Mouse (Mus musculus) frontal cortex, adult 2 months (tissue): Measurements from ENCODE around the gene Tjp1. TPM values are rescaled to one million over a fixed set of nuclear protein-coding genes. Genes with fewer than 3 reads are reported as not detected.
A peak's percentile ranks its signal among the peaks of the same experiment; 100 is the strongest.

ENCODE experiments used
- DNase-seq, 2 experiments: peaks; one replicate each; pipeline ENCODE4 v3.0.0; 2022; ENCODE audit warnings: low spot score in 1 of 2; ENCODE audit errors: extremely low spot score in 1 of 2
- polyA plus RNA-seq: library from polyadenylated mRNA; depleted of rRNA; stranded (reverse); fragments of >200 nt; gene quantifications from 2 replicates; pipeline ENCODE4 v1.2.3, GENCODE M21; 2012

Tjp1 gene
- polyA plus RNA-seq, 1 experiment, result 59.8 TPM

DNA sequence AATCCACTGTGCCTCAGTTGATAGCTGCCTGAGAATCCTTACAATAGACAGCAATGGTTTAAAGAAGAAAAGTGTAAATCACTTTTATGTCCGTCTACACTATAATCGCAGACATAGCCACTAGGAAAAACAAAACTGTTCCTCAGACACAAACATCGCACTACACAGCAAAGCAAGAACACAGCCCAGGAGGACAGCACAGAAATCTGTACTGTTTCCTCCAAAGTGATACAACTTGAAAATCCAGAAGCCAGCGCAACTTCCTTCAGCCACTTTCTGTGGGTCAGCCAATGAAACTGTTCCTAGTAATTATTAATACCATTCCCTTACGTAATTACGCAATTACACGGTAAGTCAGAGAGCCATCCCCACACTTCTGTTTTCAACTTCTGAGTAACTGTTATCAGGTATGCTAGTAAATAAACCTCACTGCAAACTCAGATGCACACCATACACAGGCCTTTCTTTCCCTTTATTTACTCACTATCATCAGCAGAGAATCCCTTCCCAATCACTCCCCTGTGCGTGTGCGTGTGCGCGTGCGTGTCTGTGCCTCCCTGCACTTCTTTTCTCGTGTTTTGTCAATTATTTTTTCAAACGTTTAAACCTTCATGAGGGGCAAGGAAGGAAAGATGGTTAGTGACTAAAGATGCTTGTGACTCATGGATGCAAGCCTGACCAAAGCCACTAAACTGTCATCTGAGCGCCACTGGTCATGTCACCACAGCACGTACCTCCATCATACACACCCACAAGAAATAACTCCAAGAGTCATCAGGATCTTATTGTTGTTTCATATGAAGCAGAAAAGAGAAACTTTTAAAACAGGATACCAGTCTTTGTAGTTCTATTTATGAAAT is 160.0 kb downstream of the Tjp1 start:
- no peak for DNase-seq

DNA sequence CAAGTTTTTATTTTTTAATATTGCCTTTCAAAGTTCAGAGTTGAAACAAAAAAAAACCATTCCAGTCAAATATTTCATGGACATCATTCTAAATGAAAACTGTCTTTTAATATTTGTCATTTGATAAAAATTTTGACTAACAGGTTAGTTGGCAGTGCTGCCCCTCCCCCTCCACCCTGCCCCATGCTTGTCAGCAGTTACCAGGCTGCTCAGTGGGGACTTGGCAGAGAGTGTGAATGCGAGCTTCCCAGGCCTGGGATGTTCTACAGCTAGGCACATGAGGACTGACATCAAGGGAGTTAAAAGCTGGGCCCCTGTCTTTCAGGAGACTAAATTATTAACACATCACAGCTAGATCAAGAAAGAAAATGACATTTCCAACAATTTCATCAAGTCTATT is 161.4 kb downstream of the Tjp1 start:
- DNase-seq, result no peak

DNA sequence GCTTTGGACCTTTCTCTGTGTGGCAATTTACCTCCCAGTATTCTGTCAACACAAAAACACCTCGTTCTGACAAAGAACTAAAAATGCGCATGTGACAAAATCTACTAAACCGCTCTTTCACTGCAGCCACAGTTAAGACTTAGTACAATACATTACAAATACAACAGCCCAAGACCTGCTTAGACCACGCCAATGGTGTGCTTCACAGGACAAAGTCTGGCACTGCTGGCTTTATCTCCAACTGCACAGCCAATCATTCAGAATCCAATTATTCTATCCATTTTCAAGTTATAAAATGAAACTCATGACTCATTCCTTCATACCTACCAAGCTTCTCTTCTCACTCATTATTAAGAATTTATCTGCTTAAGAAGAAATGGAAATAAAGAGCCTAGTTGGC is 162.0 kb downstream of the Tjp1 start:
- no peak for DNase-seq

DNA sequence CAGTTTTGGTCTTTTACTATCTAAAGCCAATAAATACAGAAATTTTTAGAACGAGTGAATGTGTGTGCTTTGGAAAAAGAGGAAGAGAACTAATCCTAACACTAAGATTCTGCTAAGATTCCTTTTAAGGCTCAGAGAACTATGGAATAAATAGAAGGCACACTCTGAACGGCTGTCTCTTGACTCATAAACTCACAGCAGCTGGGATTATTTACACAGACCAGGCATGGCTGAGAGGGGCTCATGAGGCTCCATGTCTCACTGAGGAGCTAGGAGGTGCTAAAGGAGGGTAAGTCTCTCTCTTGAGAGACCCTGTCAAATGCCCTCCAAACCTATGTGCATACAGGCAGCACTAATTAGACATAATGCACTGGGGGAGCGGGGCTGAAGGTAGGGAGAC is 167.3 kb downstream of the Tjp1 start:
- peak in 1 of 2 experiments; percentile 38 for DNase-seq

DNA sequence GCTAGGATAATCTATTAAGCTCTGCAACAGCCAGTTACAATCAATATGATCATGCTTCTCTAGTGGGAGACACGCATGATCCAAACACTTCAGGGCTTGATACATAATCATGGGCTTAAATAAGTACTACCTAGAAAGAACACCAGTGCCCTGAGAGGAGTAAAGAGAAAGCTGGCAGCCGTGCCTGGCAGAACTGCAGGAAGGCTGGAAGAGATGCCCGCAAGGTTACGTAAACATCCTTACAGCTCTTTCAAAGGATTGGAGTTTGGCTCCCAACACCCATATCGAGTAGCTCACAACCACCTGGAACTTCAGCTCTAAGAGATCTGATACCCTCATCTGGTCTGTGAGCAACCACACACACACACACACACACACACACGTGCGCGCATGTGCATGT is 167.8 kb downstream of the Tjp1 start:
- DNase-seq, result peak in 1 of 2 experiments; percentile 21

DNA sequence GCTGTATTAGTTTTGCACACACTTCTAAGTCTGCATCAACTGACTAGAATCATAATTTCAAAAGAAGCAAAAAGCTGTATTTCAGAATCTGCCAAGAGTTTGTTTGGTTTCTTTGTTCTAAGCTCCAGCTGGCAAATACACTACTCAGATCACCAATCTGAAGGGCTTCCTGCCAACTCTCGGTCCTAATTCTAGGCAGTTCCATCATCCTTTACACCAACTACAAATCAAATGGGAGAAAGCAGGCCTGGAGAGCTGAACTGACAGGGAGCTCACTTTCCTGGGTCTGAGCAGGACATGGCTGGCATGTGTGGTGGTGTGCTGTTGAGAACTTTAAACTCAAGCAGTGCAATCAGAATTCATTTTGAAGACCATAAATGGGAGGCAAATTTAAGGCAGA is 170.0 kb downstream of the Tjp1 start:
- peak; percentile 44 to 82 for DNase-seq

DNA sequence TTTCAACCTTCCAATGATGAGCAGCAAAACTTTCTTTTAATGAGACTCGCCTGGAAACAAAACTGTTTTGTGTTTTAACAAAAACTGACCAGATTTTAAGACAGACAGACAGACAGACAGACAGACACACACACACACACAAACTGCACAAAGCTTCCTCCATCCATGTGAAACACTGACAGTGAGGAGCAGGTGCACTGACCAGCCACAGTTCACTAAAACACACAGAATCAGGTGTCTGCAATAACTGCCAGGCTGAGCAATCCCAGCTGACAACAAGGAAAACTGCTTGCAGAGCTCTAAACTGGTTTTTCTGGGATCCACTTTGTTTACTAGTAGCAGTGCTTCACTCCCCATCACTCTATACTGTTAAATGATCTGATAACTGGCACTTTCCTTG is 171.4 kb downstream of the Tjp1 start:
- DNase-seq, result no peak

DNA sequence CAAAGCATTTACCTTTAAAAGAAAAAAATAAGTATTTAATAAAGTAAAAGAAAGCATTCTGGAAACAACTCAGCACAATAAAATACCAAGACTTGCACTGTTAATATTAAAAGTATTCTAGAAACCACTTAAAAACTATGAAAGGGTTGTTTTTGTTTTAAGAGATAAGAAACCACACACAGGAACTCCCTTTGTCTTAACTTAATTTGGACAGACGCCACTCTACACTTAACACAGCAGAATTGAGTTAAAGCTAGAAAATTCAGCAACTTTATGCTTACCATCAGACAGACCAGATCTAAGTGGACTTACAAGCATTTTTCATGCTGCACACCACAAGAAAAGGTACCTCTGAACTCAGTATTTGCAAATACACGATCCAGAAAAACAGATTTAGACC is 172.7 kb downstream of the Tjp1 start:
- DNase-seq, result no peak

DNA sequence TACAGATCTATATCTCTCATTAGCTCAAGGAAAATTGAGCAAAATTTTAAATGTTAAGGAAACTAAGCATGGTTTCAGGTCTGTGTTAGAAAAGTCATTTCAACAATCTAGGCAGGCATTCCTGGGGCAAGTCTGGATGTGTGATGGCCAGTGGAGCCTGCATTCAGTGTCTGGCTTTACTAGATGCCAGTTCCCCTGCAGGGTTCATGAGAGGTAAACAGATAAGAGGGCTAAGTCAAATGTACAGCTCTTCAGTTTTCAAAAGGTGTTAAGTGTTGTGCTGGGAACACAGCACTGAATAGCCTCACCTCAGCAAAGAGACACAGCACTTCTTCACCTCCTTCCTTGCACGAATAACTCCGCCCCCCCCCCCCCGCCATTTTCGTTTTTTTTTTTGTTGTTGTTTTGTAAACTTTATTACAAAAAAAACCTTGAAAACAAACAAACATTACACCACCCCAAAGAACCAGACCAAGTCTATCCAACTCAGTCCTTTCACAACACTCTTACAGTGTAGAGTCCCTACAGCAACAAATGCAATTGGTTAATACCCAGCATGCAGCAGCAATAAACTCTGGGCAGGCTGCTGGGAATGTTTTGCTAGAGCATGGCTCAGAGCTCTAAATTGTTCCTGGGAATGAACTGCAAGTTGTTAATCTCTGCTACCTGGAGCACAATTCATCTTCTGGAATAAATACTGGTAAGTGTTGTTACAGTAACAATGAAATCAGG is 177.1 kb downstream of the Tjp1 start:
- DNase-seq, result no peak

DNA sequence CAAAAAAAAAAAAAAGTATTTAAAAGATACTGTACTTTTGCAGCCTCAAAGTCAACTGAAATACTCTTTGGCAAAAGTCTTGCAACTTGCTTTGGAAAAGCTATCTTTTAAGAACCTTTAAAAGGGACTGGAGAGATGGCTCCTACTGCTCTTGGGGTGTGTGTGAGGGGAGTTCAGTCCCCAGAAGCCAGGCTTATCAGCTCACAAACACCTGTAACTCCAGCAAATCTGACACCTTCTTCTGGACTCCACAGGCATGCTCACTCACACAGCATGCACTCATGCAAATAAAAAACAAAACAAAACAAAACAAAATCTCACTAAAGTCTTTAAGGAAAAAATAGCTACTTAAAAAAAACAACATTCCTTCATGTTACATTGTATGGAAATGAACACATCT is 179.0 kb downstream of the Tjp1 start:
- DNase-seq, result no peak

DNA sequence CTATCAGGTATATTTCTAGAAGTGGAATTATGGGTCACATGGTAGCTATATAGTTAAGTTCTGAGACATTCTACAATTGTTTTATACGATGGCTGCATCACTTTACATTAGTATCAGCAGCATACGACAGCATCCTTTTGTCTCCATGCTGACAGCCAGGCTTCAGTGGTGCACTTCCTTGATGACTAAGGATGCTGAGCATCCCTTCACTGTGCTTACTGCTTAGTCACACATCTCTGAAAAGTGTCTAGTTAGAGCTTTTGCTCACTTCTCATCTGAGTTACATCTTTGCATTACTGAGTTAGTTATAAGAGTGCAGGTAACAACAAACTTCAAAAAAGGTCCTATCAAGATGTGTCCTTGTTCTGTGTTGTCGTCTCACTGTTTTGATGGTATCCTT is 182.3 kb downstream of the Tjp1 start:
- no peak for DNase-seq

DNA sequence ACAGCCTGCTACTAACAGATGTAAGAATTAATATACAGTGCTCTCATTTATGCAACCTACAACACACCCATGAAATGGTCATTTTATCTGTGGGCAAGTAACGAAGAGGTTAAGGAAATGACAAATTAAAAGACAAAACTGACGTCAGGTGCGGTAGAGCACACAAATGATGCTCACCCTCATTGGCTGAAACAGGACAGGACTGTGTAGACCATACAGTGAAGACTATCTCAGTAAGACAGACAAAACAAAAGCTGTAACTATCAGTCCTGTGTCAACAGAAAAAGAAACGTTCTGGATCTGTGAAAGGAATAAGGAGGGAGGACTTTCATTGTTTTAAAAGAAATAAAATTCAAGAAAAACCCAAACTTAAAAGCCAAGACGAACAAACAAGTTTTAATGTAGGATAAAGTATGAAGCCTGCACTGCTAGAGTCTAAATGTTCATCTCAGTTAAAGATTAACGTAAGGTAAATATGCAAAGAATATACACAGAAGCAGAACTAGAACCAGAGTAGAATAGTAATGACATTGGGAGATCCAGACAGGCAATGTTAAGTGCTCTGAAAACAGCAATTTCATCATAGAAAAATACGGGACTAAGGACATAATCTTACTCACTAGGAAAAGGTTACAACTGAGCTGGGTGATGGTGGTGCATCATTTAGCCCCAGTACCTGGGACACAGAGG is 189.9 kb downstream of the Tjp1 start:
- no peak for DNase-seq

DNA sequence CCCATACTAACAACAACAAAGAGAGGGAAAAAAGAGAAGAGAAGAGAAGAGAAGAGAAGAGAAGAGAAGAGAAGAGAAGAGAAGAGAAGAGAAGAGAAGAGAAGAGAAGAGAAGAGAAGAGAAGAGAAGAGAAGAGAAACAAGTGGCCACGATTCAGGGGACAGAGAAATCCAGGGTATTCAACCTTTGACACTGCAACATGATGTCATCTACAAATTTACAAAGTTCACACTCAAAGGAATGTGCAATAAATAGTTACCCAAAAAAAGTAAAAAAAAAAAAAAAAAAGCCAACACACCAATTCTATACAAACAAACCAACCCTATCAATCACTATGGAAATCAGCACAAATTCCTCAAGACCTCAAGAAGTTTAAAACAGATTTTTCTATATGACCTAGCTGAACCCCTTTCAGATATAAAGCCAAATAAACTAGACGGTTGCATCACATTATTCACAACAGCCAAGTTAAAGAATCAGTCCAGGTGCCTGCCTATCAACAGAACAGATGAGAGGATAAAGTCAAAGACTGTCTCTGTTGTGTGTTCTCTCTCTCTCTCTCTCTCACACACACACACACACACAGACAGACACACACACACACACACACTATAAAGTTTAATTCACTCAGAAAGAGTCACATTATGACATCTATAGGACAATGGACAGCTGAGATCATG is 194.4 kb downstream of the Tjp1 start:
- DNase-seq, result no peak

DNA sequence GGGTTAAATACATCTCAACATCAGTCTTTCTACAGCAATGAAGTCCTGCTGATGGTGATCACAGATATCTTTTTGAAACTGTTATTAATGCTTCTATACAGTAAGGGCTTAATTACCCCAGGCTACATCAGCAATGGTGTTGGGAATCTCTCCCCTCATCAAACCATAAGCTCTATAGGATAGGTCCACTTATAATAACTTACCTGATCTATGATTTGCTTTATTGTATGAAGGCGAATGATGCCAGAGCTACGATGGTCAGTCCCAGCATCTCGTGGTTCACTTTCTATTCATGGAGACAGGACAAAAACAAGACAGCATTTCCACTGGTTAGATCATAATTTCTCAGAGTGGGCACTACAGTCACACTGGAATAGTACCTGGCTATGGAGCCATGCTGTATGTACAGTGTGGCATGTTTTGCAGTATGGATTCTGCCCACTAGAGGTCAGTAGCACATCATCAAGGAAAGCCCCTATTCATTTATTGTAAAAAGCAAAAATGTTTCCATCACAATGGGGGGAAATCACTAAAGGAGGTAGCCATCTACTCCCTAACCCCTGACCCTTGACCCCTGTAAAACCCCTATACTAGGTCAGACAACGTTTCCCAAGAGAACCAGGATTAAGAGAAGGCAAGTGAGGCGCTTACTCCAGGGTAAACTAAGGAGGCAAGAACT is 208.4 kb downstream of the Tjp1 start:
- DNase-seq, result peak in 1 of 2 experiments; percentile 91

DNA sequence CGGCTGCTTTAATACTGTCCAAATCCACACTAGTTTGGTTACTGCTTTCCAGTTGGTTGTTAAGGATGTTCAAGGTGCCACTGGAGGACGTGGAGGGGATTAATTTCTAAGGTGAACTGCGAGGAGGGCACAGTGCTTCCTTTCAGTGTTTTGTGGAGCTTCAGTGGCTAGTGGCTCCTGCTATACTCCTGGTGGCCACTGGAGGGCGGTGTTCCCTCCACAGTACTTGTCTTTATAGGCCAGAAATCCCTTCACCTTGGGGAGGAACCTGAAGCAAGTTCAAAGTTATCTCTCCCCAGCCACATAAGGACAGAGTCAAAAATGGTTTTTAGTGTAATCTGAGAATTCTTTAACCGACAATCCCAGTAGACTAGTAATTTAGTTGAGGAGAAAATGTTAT is 210.2 kb downstream of the Tjp1 start:
- peak in 1 of 2 experiments; percentile 80 for DNase-seq

DNA sequence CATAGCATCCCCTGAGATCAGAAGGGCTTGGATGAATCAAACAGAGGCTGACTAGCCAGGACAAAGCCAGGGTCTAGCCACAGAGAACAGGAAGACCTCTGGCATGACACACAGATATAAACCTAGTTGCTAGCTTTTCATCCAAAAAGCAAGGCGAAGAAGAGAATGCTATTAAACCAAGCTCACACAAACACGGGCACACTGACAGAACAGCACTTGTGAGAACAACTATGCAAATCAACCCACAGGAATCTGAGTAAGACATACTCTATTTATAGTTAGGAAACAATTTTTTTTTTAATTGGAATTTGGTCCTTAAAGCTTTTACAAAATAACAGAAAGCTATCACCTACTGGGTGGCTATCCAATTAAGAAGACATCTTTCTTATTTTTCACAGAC is 212.4 kb downstream of the Tjp1 start:
- peak in 1 of 2 experiments; percentile 36 for DNase-seq

DNA sequence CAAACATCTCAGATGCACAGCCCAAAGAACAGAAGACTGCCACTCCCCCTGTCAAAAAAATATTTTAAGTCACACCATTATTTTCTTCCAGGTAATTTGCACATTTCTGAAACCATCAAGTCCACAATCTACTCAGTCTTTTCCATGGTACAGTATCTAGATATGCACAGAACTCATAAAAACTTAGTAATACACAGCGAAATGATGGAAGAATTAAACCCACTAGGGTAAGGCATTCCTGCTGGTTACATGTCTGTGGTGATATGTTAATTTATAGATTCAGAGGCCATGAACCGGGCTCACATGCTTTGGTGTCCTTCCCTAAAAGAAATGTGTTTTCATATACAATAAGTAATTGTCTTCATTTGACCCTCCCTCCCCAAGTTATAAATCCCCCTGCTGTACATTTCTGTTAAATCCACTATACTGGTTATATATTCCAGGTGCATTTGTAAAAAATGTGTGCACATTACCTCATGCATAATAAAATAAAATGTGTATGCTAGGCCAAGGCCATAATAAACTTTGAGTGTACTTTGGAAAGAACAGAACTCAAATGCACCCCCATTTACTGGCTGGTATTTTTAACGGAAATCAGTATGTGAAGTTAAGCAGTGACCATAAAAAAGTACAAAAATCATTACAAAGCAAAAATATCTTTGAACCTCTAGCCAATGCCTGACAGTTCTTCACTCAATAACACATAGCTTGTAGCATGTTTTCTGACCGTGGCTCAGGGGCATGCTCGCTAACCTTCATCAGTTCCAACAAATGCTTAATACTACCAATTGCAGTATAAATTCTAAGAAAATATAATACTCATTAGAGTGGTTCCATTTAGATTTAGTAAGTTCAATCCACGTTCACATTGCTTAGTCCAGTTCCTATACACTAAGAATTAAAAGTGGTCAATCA is 230.6 kb downstream of the Tjp1 start:
- no peak for DNase-seq

DNA sequence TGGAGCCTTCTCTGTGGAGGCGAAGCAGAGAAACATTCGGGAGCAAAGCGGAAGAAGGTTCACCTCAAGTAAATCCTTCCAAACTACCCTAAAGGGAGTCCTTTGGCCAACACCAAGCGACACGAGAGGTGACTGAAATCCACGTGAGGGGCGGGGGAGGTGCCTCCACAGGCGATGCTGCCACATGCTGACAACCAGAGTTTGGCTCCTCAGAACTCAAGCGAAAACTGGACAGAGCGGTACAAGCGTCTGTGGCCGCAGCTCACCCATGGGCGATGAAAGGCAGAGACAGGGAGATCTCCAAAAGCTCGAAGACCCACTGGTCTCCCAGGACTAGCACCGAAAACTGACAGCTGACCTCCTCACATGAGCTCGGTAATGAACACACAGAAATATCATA is 244.7 kb downstream of the Tjp1 start:
- DNase-seq, result no peak

DNA sequence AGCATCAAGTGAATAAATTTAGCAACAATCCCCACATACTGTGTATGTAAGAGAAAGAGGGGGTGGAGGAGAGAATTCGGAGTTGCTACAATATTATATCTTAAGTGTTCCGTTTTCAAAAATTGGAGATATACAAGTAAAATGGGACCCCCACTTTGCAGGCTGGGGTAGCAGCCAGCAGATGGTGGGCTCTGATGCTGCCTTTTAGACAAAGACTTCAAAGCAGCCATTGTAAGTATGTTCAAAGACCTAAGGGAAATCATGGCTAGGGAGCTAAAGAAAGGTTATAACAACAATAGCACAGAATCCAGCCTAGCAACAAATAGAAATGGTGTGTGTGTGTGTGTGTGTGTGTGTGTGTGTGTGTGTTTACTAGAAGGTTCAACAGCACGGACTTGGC is 245.6 kb downstream of the Tjp1 start:
- DNase-seq, result no peak
